Mouse (Mus musculus): ENCODE results near the gene Rbfox2.

- TF ChIP-seq CTCF (conservative IDR thresholded peaks at IDR 0.05; ENCODE audit: low read length) (no peak), NANOG (IDR thresholded peaks at IDR 0.05; ENCODE audit: borderline replicate concordance, low read length) (no peak)
Measured at GRCm38 (mm10) chr15:77332272-77332991, 25.6 kb upstream of the Rbfox2 start.

All from E14TG2a.4 (cell line).